Mouse (Mus musculus): ENCODE data around the gene Ncbp3. TPM values are rescaled to one million over a fixed set of nuclear protein-coding genes. Genes with fewer than 3 reads are reported as not detected.
A peak's percentile ranks its signal among the peaks of the same experiment; 100 is the strongest.

Gene Ncbp3
- polyA plus RNA-seq, 1 experiment = not detected

DNA sequence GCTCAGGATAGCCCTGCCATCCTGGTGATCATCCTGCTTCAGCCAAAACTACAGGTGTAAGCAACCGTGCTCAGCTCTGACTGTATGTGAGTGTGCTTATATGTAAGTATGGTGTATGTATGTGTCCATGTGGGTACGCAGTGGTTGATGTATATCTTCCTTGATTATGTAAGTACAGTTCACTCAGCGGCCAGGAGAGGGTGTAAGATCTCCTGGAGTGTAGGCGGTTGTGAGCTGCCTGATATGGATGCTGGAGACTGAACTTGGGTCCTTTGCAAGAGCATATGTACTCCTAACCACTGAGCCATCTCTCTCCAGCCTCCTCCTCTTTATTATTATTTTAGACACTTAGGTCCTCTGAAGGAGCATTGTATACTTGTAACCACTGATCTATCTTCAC, 2.8 kb upstream of the Ncbp3 start:
- 75% methylated on average over 4 of the region's 4 CpGs for WGBS
- Histone ChIP-seq H3K4me3 (ENCODE audit: insufficient read depth, low read depth, low read length) (no peak overlapping the region), H3K27ac (ENCODE audit: insufficient read depth, low read depth, low read length) (0 out of 2 replicates have a peak overlapping the region, but pooled peaks have one; percentile 83), H3K4me1 (ENCODE audit: control insufficient read depth, insufficient read depth, low read length) (peaks cover 9% of the 10 kb centered on the region)
- TF ChIP-seq CTCF (IDR thresholded peaks at IDR 0.05; ENCODE audit: insufficient read depth, low read depth, low read length) (no peak), POLR2A (IDR thresholded peaks at IDR 0.05; ENCODE audit: insufficient read depth, low read depth, low read length) (no peak)

DNA sequence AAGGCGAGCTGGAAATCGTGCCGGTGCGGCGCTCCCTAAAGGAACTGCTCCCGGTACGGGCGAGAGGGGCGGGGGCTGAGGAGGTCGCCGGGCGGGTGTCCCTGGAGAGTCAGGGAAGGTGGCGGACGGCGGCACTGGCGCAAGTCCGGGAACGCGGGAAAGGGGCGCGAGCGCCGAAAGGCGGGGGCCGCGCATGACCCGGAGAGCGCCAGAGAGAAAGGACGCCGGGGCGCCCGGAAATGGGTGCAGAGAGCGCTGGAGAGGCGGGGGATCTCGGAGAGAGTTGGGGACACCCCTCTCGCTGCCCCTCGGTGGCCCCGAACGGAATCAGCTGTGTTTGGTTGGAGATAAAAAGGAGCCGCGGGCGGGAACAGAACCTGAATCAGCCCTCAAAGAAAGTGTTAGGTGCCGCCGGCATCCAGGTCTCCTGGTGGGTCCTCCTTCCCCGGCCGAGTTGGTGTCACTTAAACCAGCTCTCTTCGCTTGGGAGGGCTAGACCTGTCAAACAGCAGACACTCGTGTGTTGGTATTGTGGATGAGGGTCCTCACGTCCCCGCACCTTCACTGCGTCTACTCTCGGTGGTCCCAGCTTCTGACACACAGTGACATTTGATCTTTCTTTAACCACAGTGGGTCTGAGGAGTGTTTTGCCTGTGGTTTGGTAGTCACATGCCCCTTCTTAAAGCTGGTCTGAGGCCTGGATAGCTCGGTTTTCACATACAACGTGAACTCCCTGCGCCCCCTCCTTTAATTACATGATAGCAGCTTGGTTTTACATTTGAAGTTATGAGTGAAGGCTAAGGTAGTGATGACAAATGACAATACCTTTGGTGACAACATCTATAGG, 670 bp downstream of the Ncbp3 start:
- H3K4me1 ChIP-seq (ENCODE audit: control insufficient read depth, insufficient read depth, low read length) = peaks cover 13% of the 10 kb centered on the region
- peak overlapping the region; percentile 60 for H3K4me3 ChIP-seq (ENCODE audit: insufficient read depth, low read depth, low read length)
- TF ChIP-seq POLR2A (IDR thresholded peaks at IDR 0.05; ENCODE audit: insufficient read depth, low read depth, low read length) = no peak
- no peak for TF ChIP-seq CTCF (IDR thresholded peaks at IDR 0.05; ENCODE audit: insufficient read depth, low read depth, low read length)
- H3K27ac ChIP-seq (ENCODE audit: insufficient read depth, low read depth, low read length) = peak overlapping the region; percentile 72
- 2% methylated on average over 55 of the region's 55 CpGs for WGBS

DNA sequence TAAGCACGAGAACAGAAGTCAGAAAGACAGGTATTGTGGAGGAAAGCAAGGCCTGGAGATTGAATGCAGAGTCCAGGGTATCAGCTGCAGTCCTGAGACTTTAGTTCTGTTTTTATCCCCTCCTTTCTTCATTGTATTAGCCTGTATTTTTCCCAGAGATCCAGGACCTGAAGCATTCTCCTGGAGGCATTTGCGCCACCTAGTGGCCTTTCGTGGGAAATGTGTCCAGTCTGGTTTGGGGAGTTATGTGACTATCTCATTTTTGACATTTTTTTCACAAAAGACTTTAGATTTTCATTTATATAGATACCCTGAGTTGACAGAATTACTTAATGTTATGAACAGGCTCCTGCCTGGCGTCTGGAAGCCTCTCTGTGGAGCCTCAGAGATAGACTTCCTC, 1.8 kb downstream of the Ncbp3 start:
- no peak overlapping the region for H3K4me3 ChIP-seq (ENCODE audit: insufficient read depth, low read depth, low read length)
- peaks cover 10% of the 10 kb centered on the region for H3K4me1 ChIP-seq (ENCODE audit: control insufficient read depth, insufficient read depth, low read length)
- 2% methylated on average over 4 of the region's 4 CpGs for WGBS
- no peak overlapping the region for H3K27ac ChIP-seq (ENCODE audit: insufficient read depth, low read depth, low read length)
- TF ChIP-seq CTCF (IDR thresholded peaks at IDR 0.05; ENCODE audit: insufficient read depth, low read depth, low read length) = no peak
- no peak for TF ChIP-seq POLR2A (IDR thresholded peaks at IDR 0.05; ENCODE audit: insufficient read depth, low read depth, low read length)

DNA sequence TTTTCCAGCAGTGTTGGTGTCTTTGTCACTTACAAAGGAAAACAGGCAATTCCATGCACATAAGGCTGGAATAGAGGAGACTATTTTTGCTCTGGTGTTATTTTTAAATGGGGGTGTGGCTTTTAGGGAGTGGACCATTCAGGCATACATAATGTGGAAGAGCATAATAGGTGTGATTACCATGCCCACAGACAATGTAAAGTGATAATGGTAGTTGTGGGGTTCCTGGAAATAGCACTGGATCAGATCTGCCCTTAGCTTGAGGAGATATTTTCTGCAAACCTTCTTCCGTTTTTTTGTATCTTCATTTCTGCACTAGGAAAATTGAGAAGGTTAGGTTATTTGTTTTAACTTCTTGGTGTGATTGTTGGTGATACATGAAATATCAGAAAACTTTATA, 5.2 kb downstream of the Ncbp3 start:
- H3K4me1 ChIP-seq (ENCODE audit: control insufficient read depth, insufficient read depth, low read length) = peaks cover 6% of the 10 kb centered on the region

DNA sequence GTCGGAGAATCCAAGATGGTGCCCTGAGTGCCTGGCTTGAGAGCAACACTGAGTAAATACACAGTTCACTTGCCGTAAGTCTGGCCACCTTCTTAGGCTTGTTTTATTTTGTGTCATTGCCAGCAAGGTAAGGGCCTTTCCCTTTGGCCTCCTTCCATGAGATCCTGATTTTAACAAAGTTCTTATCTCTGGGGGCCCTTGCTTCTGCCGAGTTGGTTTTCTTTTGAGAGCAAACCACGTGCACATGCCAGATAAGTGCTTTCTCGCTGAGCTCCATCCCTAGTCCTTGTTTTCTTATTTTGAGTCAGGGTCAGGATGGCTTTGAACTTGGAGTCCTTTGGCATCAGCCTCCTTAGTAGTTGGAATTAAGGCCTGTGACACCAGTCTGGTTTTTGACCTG, 10.1 kb downstream of the Ncbp3 start:
- Histone ChIP-seq H3K4me1 (ENCODE audit: control insufficient read depth, insufficient read depth, low read length) (peaks cover 4% of the 10 kb centered on the region; the same call in 1 of the 2 replicates), H3K27ac (ENCODE audit: insufficient read depth, low read depth, low read length) (no peak overlapping the region), H3K4me3 (ENCODE audit: insufficient read depth, low read depth, low read length) (no peak overlapping the region)
- TF ChIP-seq POLR2A (IDR thresholded peaks at IDR 0.05; ENCODE audit: insufficient read depth, low read depth, low read length) (no peak), CTCF (IDR thresholded peaks at IDR 0.05; ENCODE audit: insufficient read depth, low read depth, low read length) (no peak)
- WGBS = 83% methylated on average over 5 of the region's 5 CpGs

More for the DNA sequence above, 5.2 kb downstream of the Ncbp3 start:
- no peak overlapping the region for H3K4me3 ChIP-seq (ENCODE audit: insufficient read depth, low read depth, low read length)
- TF ChIP-seq POLR2A (IDR thresholded peaks at IDR 0.05; ENCODE audit: insufficient read depth, low read depth, low read length) (no peak), CTCF (IDR thresholded peaks at IDR 0.05; ENCODE audit: insufficient read depth, low read depth, low read length) (no peak)
- 37% methylated on average over 1 of the region's 1 CpGs for WGBS
- H3K27ac ChIP-seq (ENCODE audit: insufficient read depth, low read depth, low read length) = no peak overlapping the region

DNA sequence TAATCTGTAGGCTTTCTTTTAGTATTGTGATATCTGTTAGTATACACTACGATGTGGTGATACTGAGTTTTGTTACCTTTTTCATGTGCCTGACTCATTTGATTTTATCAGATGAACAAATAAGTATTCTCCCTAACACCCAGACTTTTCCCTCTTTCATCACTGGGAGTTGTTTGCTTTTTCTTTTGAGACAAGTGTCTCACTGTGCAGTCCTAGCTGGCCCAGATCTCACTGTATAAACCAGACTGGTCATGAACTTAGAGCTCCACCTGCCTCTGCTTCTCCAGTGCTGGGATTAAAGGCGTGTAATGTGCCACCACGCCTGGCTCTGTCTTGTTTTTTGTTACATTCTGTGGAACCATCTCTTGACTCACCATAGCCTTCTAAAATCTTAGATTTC, 12.0 kb downstream of the Ncbp3 start:
- no peak overlapping the region for H3K4me3 ChIP-seq (ENCODE audit: insufficient read depth, low read depth, low read length)
- 79% methylated on average over 3 of the region's 3 CpGs for WGBS
- 0 out of 2 replicates have a peak, but pooled peaks cover 2% of the 10 kb centered on the region for H3K4me1 ChIP-seq (ENCODE audit: control insufficient read depth, insufficient read depth, low read length)
- no peak for TF ChIP-seq CTCF (IDR thresholded peaks at IDR 0.05; ENCODE audit: insufficient read depth, low read depth, low read length)
- no peak for TF ChIP-seq POLR2A (IDR thresholded peaks at IDR 0.05; ENCODE audit: insufficient read depth, low read depth, low read length)
- H3K27ac ChIP-seq (ENCODE audit: insufficient read depth, low read depth, low read length) = no peak overlapping the region

DNA sequence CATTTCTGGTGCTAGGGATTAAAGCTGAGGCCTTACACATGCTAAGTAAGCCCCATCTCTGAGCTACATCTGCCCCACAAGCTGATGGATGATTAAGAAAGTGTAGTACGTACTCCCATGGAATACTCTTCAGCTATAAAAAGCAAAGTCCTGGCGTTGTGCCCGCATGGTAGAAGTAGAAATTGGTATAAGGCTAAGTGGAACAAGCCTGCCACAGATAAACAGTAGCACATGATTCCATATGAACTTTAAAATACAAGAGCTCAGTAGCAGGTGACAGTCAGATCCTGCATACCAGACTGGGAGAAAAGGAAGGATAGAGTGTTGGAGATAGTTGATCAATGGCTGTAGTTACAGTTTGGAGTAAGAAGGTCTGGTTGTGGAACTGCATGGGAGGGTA, 13.8 kb downstream of the Ncbp3 start:
- H3K27ac ChIP-seq (ENCODE audit: insufficient read depth, low read depth, low read length) = no peak overlapping the region
- 0 out of 2 replicates have a peak, but pooled peaks cover 2% of the 10 kb centered on the region for H3K4me1 ChIP-seq (ENCODE audit: control insufficient read depth, insufficient read depth, low read length)
- 65% methylated on average over 3 of the region's 3 CpGs for WGBS
- TF ChIP-seq CTCF (IDR thresholded peaks at IDR 0.05; ENCODE audit: insufficient read depth, low read depth, low read length) = no peak
- no peak for TF ChIP-seq POLR2A (IDR thresholded peaks at IDR 0.05; ENCODE audit: insufficient read depth, low read depth, low read length)
- no peak overlapping the region for H3K4me3 ChIP-seq (ENCODE audit: insufficient read depth, low read depth, low read length)

DNA sequence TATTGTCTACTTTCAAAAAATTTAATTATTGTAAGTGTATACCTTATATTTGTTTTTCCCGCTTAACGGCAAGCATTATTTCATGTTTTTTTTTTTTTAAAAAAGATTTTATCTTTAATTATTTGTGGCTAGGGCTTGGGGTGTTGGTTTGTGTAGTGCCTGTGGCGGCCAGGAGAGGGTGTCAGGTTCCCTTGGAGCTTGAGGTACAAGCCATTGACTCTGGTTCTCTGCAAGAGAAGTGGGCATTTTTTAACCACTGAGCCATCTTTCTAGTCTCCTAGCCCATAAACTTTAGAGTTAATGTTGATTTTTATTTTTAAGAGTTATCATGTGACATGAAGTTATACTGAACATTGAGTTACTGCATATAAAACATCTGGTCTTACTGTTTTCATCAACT, 24.3 kb downstream of the Ncbp3 start:
- 87% methylated on average over 3 of the region's 3 CpGs for WGBS
- Histone ChIP-seq H3K27ac (ENCODE audit: insufficient read depth, low read depth, low read length) (no peak overlapping the region), H3K4me3 (ENCODE audit: insufficient read depth, low read depth, low read length) (no peak overlapping the region), H3K4me1 (ENCODE audit: control insufficient read depth, insufficient read depth, low read length) (no peaks in the 10 kb centered on the region)
- TF ChIP-seq CTCF (IDR thresholded peaks at IDR 0.05; ENCODE audit: insufficient read depth, low read depth, low read length) (no peak), POLR2A (IDR thresholded peaks at IDR 0.05; ENCODE audit: insufficient read depth, low read depth, low read length) (no peak)

DNA sequence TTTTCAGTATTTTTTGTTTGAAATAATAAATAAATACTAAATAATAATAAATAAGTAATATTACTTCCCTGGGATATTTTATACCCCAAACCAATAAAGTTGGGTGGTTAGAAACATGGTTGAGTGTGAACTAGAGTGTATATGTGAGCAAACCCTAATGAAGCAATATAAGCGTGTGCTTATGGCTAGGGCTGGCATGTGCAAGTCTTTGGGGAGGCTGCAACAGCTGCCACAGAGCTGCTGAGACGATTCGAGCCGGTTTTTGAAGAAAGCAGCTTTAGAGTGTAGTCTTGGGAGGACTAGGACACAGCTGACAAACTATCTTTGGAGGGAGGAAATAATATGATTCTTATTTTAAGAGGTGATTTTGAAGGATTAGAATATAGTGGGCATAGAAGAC, 28.7 kb downstream of the Ncbp3 start:
- WGBS = 72% methylated on average over 4 of the region's 4 CpGs
- H3K27ac ChIP-seq (ENCODE audit: insufficient read depth, low read depth, low read length) = no peak overlapping the region
- no peaks in the 10 kb centered on the region for H3K4me1 ChIP-seq (ENCODE audit: control insufficient read depth, insufficient read depth, low read length)
- no peak for TF ChIP-seq CTCF (IDR thresholded peaks at IDR 0.05; ENCODE audit: insufficient read depth, low read depth, low read length)
- TF ChIP-seq POLR2A (IDR thresholded peaks at IDR 0.05; ENCODE audit: insufficient read depth, low read depth, low read length) = no peak
- H3K4me3 ChIP-seq (ENCODE audit: insufficient read depth, low read depth, low read length) = no peak overlapping the region
